Mouse (Mus musculus) lung, embryonic 15.5 days (tissue): ENCODE measurements around the gene Sh2d2a. TPM values are rescaled to one million over a fixed set of nuclear protein-coding genes. Genes with fewer than 3 reads are reported as not detected.
A peak's percentile ranks its signal among the peaks of the same experiment; 100 is the strongest.

Experiments
- ATAC-seq: fragments of 200-750 bp; cut with Nextera tagmentation; 2 replicates; pipeline ENCODE4 v1.8.0; 2017; ENCODE audit warnings: moderate number of reproducible peaks, borderline replicate concordance; ENCODE audit not compliant: low FRiP score, low TSS enrichment; ENCODE audit errors: extremely low read depth
- H3K27ac ChIP-seq: fragments of 300-500 bp; sonication (generic); 2 replicates; pipeline ENCODE4 v1.5.1; 2015; ENCODE audit warnings: moderate library complexity, mild to moderate bottlenecking, inconsistent platforms
- H3K27me3 ChIP-seq: fragments of 300-500 bp; sonication (generic); 2 replicates; pipeline ENCODE4 v1.6.1; 2015; ENCODE audit warnings: inconsistent platforms
- H3K36me3 ChIP-seq: fragments of 300-500 bp; sonication (generic); 2 replicates; pipeline ENCODE4 v1.6.1; 2015; ENCODE audit warnings: inconsistent platforms
- H3K4me1 ChIP-seq: fragments of 300-500 bp; sonication (generic); 2 replicates; pipeline ENCODE4 v1.6.1; 2015; ENCODE audit warnings: inconsistent platforms
- H3K4me2 ChIP-seq: fragments of 300-500 bp; sonication (generic); 2 replicates; pipeline ENCODE4 v1.6.1; 2015; ENCODE audit warnings: inconsistent platforms, mild to moderate bottlenecking, moderate library complexity
- H3K4me3 ChIP-seq: fragments of 300-500 bp; sonication (generic); 2 replicates; pipeline ENCODE4 v1.5.1; 2015; ENCODE audit warnings: mild to moderate bottlenecking, inconsistent platforms
- H3K9ac ChIP-seq: fragments of 300-500 bp; sonication (generic); 2 replicates; pipeline ENCODE4 v1.6.1; 2015; ENCODE audit warnings: inconsistent platforms
- H3K9me3 ChIP-seq: fragments of 300-500 bp; sonication (generic); 2 replicates; pipeline ENCODE4 v1.6.1; 2016; ENCODE audit warnings: inconsistent platforms
- WGBS: fragments of 180-500 bp; shearing (Covaris S2); methylation state at CpG from one replicate; pipeline ENCODE4 v1.1.7; 2015; 5-methylcytosine and 5-hydroxymethylcytosine counted together
- polyA plus RNA-seq: library from polyadenylated mRNA; unstranded; fragments of >200 nt; fragmentation: Nextera tagmentation; extraction: Ambion mirVana; gene quantifications from 2 replicates; pipeline ENCODE4 v1.2.1, GENCODE M21; 2015

The Sh2d2a gene
- polyA plus RNA-seq, 1 experiment from 2014 or later = 1.0 TPM

- Histone ChIP-seq H3K9ac (no peak overlapping the region), H3K27me3 (0 out of 2 replicates have a peak, but pooled peaks cover 3% of the 10 kb centered on the region), H3K9me3 (no peaks in the 10 kb centered on the region), H3K36me3 (no peaks in the 10 kb centered on the region), H3K4me3 (no peak overlapping the region), H3K27ac (no peak overlapping the region), H3K4me1 (no peaks in the 10 kb centered on the region), H3K4me2 (no peak overlapping the region)
- 49% methylated on average over 10 of the region's 10 CpGs for WGBS
- ATAC-seq = no peak
These were observed 17.5 kb upstream of the Sh2d2a start for GRCm38 (mm10) chr3:87829025-87829424.

- ATAC-seq = no peak
- Histone ChIP-seq H3K27ac (no peak overlapping the region), H3K4me1 (no peaks in the 10 kb centered on the region), H3K9me3 (no peaks in the 10 kb centered on the region), H3K4me3 (no peak overlapping the region), H3K27me3 (0 out of 2 replicates have a peak, but pooled peaks cover 3% of the 10 kb centered on the region), H3K36me3 (no peaks in the 10 kb centered on the region), H3K9ac (no peak overlapping the region), H3K4me2 (no peak overlapping the region)
- WGBS = 80% methylated on average over 7 of the region's 7 CpGs
These were observed 14.3 kb upstream of the Sh2d2a start for GRCm38 (mm10) chr3:87832109-87832859.

DNA sequence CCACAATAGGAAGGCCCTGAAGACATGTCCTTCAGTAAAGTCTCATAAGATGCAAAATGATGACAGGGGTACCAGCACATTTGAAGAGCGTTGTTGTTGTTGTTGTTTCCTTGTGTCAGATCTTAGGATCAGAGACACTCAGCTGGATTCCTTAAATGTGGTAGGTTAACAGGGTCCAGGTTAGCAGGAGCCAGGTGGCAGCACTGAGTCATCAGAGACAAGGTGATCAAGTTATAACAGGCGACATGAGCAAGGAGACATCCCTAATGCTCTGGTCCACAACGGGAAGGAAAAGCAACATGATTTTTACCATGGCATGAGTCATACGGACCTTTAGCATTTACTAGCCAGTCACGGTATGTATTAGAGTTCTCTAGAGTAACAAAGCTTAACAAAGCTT lies 13.1 kb upstream of the Sh2d2a start:
- H3K27me3 ChIP-seq = no peaks in the 10 kb centered on the region
- ATAC-seq = no peak
- no peak overlapping the region for H3K9ac ChIP-seq
- no peaks in the 10 kb centered on the region for H3K9me3 ChIP-seq
- H3K4me1 ChIP-seq = no peaks in the 10 kb centered on the region
- no peaks in the 10 kb centered on the region for H3K36me3 ChIP-seq
- no peak overlapping the region for H3K4me2 ChIP-seq
- H3K4me3 ChIP-seq = no peak overlapping the region
- 65% methylated on average over 5 of the region's 5 CpGs for WGBS
- no peak overlapping the region for H3K27ac ChIP-seq

- no peak for ATAC-seq
- H3K4me1 ChIP-seq = no peaks in the 10 kb centered on the region
- WGBS = 0% methylated on average over 4 of the region's 4 CpGs
- no peak overlapping the region for H3K4me2 ChIP-seq
- no peak overlapping the region for H3K27ac ChIP-seq
- H3K9ac ChIP-seq = no peak overlapping the region
- H3K36me3 ChIP-seq = no peaks in the 10 kb centered on the region
- no peak overlapping the region for H3K4me3 ChIP-seq
- H3K9me3 ChIP-seq = no peaks in the 10 kb centered on the region
- no peaks in the 10 kb centered on the region; the same call in 1 of the 2 replicates for H3K27me3 ChIP-seq
These were observed 7.9 kb upstream of the Sh2d2a start for GRCm38 (mm10) chr3:87838622-87839021.

- Histone ChIP-seq H3K36me3 (no peaks in the 10 kb centered on the region), H3K4me1 (no peaks in the 10 kb centered on the region), H3K4me2 (no peak overlapping the region), H3K9me3 (no peaks in the 10 kb centered on the region), H3K9ac (no peak overlapping the region), H3K27ac (no peak overlapping the region), H3K4me3 (no peak overlapping the region), H3K27me3 (no peaks in the 10 kb centered on the region; the same call in 1 of the 2 replicates)
- no peak for ATAC-seq
These were observed 5.7 kb upstream of the Sh2d2a start for GRCm38 (mm10) chr3:87840858-87841257.

- H3K27me3 ChIP-seq = no peaks in the 10 kb centered on the region
- no peak overlapping the region for H3K4me2 ChIP-seq
- H3K36me3 ChIP-seq = no peaks in the 10 kb centered on the region
- WGBS = 68% methylated on average over 4 of the region's 4 CpGs
- no peak overlapping the region for H3K9ac ChIP-seq
- no peaks in the 10 kb centered on the region for H3K4me1 ChIP-seq
- no peak for ATAC-seq
- no peak overlapping the region for H3K4me3 ChIP-seq
- no peaks in the 10 kb centered on the region for H3K9me3 ChIP-seq
- no peak overlapping the region for H3K27ac ChIP-seq
These were observed 1.6 kb upstream of the Sh2d2a start for GRCm38 (mm10) chr3:87844981-87845380.

DNA sequence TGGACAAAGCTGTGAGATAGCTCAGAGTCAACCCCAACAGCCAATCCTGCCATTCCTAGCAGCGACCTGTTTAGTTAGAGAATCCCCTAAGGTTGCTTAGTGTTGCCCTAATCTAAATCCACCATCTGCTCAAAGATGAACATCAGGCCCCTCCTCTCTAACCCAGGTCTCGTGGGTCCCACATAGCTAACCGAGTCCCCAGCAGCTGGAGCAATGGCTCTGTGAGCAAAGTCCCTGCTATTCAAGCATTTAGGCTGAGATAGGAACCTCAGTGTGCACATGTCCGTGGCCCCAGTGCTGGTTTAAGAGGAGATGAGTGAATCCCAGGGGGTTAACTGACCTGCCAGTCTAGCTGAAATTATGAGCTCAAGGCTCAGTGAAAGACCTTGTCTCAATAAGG lies 369 bp upstream of the Sh2d2a start:
- Histone ChIP-seq H3K4me1 (no peaks in the 10 kb centered on the region), H3K4me3 (no peak overlapping the region), H3K27ac (no peak overlapping the region), H3K9ac (no peak overlapping the region), H3K36me3 (no peaks in the 10 kb centered on the region), H3K4me2 (no peak overlapping the region), H3K9me3 (no peaks in the 10 kb centered on the region), H3K27me3 (no peaks in the 10 kb centered on the region)
- ATAC-seq = no peak
- WGBS = 62% methylated on average over 4 of the region's 4 CpGs

DNA sequence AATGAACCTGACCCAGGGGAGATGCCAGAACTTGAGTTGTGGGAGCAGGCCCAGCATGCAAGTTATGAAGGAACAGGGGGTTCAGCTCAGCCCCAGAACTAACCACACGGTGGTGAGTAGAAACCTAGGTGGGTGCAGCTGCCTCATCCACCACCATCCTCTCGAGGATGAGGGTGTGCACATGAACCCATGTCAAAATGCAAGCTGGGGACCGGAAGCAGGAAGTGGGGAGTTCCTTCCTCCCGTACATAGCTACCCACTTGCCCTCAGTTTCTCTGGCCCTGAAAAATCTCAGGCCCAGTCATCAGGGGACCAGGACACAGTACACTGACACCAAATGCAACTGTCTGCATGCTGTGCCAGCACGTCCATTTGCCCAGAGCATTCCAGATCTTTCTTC lies 1.1 kb downstream of the Sh2d2a start:
- Histone ChIP-seq H3K4me2 (no peak overlapping the region), H3K9ac (no peak overlapping the region), H3K27me3 (no peaks in the 10 kb centered on the region), H3K36me3 (no peaks in the 10 kb centered on the region), H3K4me1 (no peaks in the 10 kb centered on the region), H3K27ac (no peak overlapping the region), H3K4me3 (no peak overlapping the region), H3K9me3 (no peaks in the 10 kb centered on the region)
- no peak for ATAC-seq
- WGBS = 53% methylated on average over 5 of the region's 5 CpGs

DNA sequence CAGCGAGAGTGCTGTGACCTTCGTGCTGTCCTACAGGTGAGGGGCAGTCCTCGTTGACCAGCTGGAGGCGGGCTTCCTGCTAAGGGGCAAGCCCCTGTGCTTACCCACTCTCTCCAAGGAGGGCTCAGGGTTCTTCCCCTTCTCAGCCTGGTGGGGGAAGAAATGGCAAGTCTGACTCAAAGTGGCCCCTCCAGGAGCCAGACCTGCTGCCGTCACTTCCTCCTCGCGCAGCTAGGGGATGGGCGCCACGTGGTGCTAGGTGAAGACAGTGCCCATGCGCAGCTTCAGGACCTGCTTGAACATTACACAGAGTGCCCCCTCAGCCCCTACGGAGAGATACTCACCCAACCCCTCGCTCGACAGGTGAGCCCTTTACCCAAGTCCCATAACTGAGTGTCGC lies 2.6 kb downstream of the Sh2d2a start:
- Histone ChIP-seq H3K4me2 (no peak overlapping the region), H3K4me3 (no peak overlapping the region), H3K36me3 (no peaks in the 10 kb centered on the region), H3K9ac (no peak overlapping the region), H3K27ac (no peak overlapping the region), H3K4me1 (no peaks in the 10 kb centered on the region), H3K9me3 (no peaks in the 10 kb centered on the region), H3K27me3 (no peaks in the 10 kb centered on the region)
- ATAC-seq = no peak
- WGBS = 72% methylated on average over 14 of the region's 14 CpGs

DNA sequence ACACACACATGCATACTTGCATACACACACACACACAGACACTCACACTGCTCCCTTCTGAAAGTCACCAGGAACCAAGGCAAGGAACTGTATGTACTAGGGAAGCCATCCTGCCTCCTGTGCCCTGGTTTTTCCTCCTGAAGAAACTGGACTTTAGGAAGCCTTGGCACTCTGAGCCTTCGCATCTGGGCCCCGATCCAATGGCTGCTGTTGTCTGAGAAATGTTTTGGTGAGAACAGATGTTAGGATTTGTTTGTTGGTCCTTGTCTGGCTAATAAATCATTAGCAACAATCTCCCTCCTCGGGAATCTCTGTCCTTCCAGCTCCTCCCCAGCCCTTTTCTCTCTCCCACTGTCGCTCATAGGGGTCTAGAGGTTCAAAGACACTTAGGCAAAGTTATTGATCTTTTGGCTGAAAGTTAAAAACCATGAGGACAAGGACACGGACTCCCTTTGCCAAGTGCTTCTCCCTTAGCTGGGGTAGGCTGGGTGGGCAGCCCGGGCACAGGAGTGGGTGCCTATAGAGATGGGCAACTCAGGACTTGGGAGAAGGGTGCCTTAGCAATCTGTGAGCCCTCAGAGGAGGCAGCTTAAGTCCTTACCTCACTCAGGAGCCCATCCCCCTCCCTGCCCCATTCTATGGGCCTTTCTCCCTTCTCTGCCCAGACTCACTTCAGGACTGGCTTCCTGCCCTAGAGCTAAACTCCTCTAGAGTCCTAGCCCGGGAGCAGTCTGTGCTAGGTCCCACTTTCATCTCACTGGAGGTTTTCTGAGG lies 8.4 kb downstream of the Sh2d2a start:
- no peak overlapping the region for H3K4me3 ChIP-seq
- no peaks in the 10 kb centered on the region for H3K9me3 ChIP-seq
- peaks cover 34% of the 10 kb centered on the region for H3K36me3 ChIP-seq
- H3K27me3 ChIP-seq = no peaks in the 10 kb centered on the region
- 33% methylated on average over 7 of the region's 7 CpGs for WGBS
- no peak overlapping the region for H3K9ac ChIP-seq
- ATAC-seq = peak; percentile 7; the same call in 1 of the 2 replicates
- peaks cover 14% of the 10 kb centered on the region for H3K4me1 ChIP-seq
- H3K27ac ChIP-seq = no peak overlapping the region
- no peak overlapping the region for H3K4me2 ChIP-seq

DNA sequence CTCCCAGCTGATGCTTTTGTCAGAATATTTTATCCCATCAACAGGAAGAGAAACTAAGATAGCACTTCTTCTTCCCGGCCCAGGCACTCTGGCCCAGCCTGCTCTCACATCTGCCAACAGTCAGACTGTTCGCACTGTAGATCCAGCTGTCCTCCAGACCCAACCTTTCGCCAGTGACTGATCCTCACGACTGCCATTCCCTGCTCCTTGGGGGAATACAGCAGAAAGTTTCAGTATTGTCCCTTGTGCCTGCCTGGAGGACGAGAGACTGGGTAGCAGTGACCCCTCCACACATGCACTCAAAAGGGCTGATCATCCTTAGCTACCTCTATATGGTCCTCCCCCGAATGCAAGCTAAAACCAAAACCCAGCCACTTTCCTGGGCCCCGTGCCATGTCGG lies 9.4 kb downstream of the Sh2d2a start:
- 62% methylated on average over 8 of the region's 8 CpGs for WGBS
- Histone ChIP-seq H3K9me3 (no peaks in the 10 kb centered on the region), H3K4me2 (no peak overlapping the region), H3K36me3 (peaks cover 41% of the 10 kb centered on the region), H3K4me1 (peaks cover 14% of the 10 kb centered on the region), H3K9ac (no peak overlapping the region), H3K27me3 (no peaks in the 10 kb centered on the region), H3K4me3 (no peak overlapping the region), H3K27ac (no peak overlapping the region)
- no peak for ATAC-seq

DNA sequence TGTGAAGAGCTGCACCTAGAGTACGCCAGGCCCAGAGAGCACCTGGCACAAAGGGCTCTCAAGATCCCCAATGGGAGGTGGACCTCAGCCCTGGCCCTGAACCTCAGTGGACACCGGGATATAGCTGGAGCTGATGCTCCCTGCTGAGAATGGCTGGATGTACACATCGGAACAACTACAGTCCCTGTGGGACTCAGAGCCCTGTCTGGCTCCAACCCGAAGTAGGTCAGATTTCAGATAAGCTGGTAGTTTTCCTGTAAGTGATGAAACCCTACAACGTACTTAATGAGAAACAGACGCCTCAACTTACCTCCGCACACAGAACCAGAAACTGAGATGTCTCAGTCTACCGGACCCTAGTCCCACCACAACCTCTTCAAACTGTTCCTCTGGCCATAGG lies 11.1 kb downstream of the Sh2d2a start:
- Histone ChIP-seq H3K4me3 (no peak overlapping the region), H3K27me3 (no peaks in the 10 kb centered on the region), H3K9me3 (no peaks in the 10 kb centered on the region), H3K4me1 (peaks cover 14% of the 10 kb centered on the region), H3K9ac (no peak overlapping the region), H3K4me2 (no peak overlapping the region), H3K27ac (no peak overlapping the region), H3K36me3 (peaks cover 57% of the 10 kb centered on the region)
- no peak for ATAC-seq
- 94% methylated on average over 8 of the region's 8 CpGs for WGBS
